Mouse (Mus musculus): ENCODE measurements at regions not wholly inside any gene's neighbourhood (a gene's known extent, or its start where the extent isn't known, plus 50 kb on each side); places are given as distances from the start of the nearest gene placed in this dataset.

- no peak for DNase-seq
These were observed 53.7 kb upstream of the Gm26657 start for GRCm38 (mm10) chr4:56686141-56686540.

- no peak for DNase-seq
These were observed 54.2 kb upstream of the Gm26657 start for GRCm38 (mm10) chr4:56685696-56686095.

GRCm38 (mm10) chr4:56685123-56685522, 54.7 kb upstream of the Gm26657 start:
- peak; percentile 44 to 59 for DNase-seq

- no peak for DNase-seq
These were observed 55.8 kb upstream of the Gm26657 start for GRCm38 (mm10) chr4:56684031-56684430.

GRCm38 (mm10) chr4:56681121-56681520, 58.7 kb upstream of the Gm26657 start:
- DNase-seq: no peak

GRCm38 (mm10) chr4:56673868-56674267, 66.0 kb upstream of the Gm26657 start:
- DNase-seq: peak in 1 of 2 experiments; percentile 50

- no peak for DNase-seq
These were observed 74.9 kb upstream of the Gm26657 start for GRCm38 (mm10) chr4:56664921-56665320.

GRCm38 (mm10) chr4:56661816-56662215, 78.1 kb upstream of the Gm26657 start:
- DNase-seq: no peak

GRCm38 (mm10) chr4:56657046-56657445, 82.8 kb upstream of the Gm26657 start:
- DNase-seq: no peak

GRCm38 (mm10) chr4:56654327-56654726, 85.5 kb upstream of the Gm26657 start:
- no peak for DNase-seq

- DNase-seq: no peak
These were observed 87.1 kb upstream of the Gm26657 start for GRCm38 (mm10) chr4:56652819-56653218.

- DNase-seq: no peak
These were observed 90.1 kb upstream of the Gm26657 start for GRCm38 (mm10) chr4:56649731-56650130.

GRCm38 (mm10) chr4:56643999-56644962, 95.6 kb upstream of the Gm26657 start:
- DNase-seq: no peak

- no peak for DNase-seq
These were observed 96.4 kb upstream of the Gm26657 start for GRCm38 (mm10) chr4:56643491-56643890.

- no peak for DNase-seq
These were observed 100.2 kb upstream of the Gm26657 start for GRCm38 (mm10) chr4:56639709-56640108.

GRCm38 (mm10) chr4:56638704-56639478, 101.0 kb upstream of the Gm26657 start:
- no peak for DNase-seq

GRCm38 (mm10) chr4:56636265-56636664, 103.6 kb upstream of the Gm26657 start:
- no peak for DNase-seq

GRCm38 (mm10) chr4:56633528-56633927, 106.3 kb upstream of the Gm26657 start:
- DNase-seq: no peak

- DNase-seq: no peak
These were observed 109.6 kb upstream of the Gm26657 start for GRCm38 (mm10) chr4:56630251-56630650.

GRCm38 (mm10) chr4:56627206-56627605, 112.7 kb upstream of the Gm26657 start:
- DNase-seq: no peak

- no peak for DNase-seq
These were observed 118.1 kb upstream of the Gm26657 start for GRCm38 (mm10) chr4:56621782-56622181.

GRCm38 (mm10) chr4:56621356-56621755, 118.5 kb upstream of the Gm26657 start:
- DNase-seq: no peak

- no peak for DNase-seq
These were observed 119.2 kb upstream of the Gm26657 start for GRCm38 (mm10) chr4:56620628-56621027.

- DNase-seq: no peak
These were observed 120.1 kb upstream of the Gm26657 start for GRCm38 (mm10) chr4:56619803-56620202.
